Mouse (Mus musculus) heart, embryonic 10.5 days (tissue): ENCODE results near the gene Lss. TPM values are rescaled to one million over a fixed set of nuclear protein-coding genes. Genes with fewer than 3 reads are reported as not detected.

Source experiments
- DNase-seq: peaks from one replicate; pipeline ENCODE4 v3.0.0-alpha.2; 2017; ENCODE audit warnings: low spot score
- H3K27ac ChIP-seq: fragments of 300-500 bp; sonication (generic); 2 replicates; pipeline ENCODE4 v1.5.1; 2016; ENCODE audit warnings: mild to moderate bottlenecking
- H3K27me3 ChIP-seq: fragments of 300-500 bp; sonication (generic); 2 replicates; pipeline ENCODE4 v1.6.1; 2016; ENCODE audit warnings: mild to moderate bottlenecking; ENCODE audit not compliant: poor library complexity, insufficient read depth, severe bottlenecking
- H3K36me3 ChIP-seq: fragments of 300-500 bp; sonication (generic); 2 replicates; pipeline ENCODE4 v1.6.1; 2016; ENCODE audit warnings: mild to moderate bottlenecking, moderate library complexity
- H3K4me1 ChIP-seq: fragments of 300-500 bp; sonication (generic); 2 replicates; pipeline ENCODE4 v1.6.1; 2016; ENCODE audit warnings: mild to moderate bottlenecking
- H3K4me3 ChIP-seq: fragments of 300-500 bp; sonication (generic); 2 replicates; pipeline ENCODE4 v1.5.1; 2016; ENCODE audit warnings: mild to moderate bottlenecking, moderate library complexity
- H3K9me3 ChIP-seq: fragments of 300-500 bp; sonication (generic); 2 replicates; pipeline ENCODE4 v1.6.1; 2016; ENCODE audit warnings: mild to moderate bottlenecking, moderate library complexity
- WGBS: fragments of 180-500 bp; shearing (Covaris S2); methylation state at CpG from one replicate; pipeline ENCODE4 v1.1.7; 2016; 5-methylcytosine and 5-hydroxymethylcytosine counted together
- polyA plus RNA-seq: library from polyadenylated mRNA; unstranded; fragments of >200 nt; fragmentation: Nextera tagmentation; extraction: Ambion mirVana; gene quantifications from 2 replicates; pipeline ENCODE4 v1.2.1, GENCODE M21; 2016

Lss gene
- polyA plus RNA-seq, 1 experiment from 2014 or later: 34.7 TPM

DNA sequence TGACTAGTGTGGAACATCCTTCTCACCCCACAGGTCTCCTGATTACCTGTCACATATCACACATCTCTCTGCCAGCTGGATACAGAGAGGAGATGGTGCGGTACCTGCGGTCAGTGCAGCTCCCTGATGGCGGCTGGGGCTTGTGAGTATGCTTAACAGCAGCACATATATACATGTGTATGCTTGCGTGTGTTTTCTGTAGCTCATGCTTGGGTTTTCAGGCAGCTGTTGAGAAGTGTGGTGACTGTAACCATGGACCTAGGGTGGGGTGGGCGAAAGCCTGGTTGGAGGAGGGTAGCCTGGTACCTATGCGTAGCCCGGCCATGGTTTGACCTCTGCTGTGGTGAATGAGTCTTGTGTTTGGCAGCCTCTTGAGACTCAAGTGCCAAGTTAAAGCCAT lies 4.1 kb downstream of the Lss start:
- Histone ChIP-seq H3K36me3 (peaks cover 71% of the 10 kb centered on the region), H3K4me3 (no peak overlapping the region), H3K27me3 (no peaks in the 10 kb centered on the region), H3K27ac (no peak overlapping the region), H3K4me1 (peaks cover 18% of the 10 kb centered on the region), H3K9me3 (no peaks in the 10 kb centered on the region)
- no peak for DNase-seq
- 95% methylated on average over 7 of the region's 7 CpGs for WGBS

DNA sequence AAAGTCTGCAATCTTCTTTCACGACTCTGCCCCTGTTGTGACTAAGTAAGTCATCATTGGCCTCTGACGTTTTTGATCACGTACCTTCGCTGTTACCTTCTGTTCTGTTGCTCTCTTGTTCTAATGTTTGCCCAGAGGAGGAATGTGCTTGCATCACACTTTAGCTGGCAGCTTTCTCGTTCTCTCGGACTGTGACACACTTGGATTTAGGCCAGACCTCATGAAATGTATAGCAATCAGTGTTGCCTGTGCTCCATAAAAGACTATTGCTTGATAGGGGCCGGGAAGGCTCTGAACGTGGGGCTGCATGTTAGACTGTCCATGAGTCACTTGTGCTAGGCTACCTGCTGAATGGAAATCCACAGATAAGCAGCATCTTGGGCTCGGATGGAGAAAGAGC lies 6.2 kb downstream of the Lss start:
- 81% methylated on average over 9 of the region's 9 CpGs for WGBS
- Histone ChIP-seq H3K9me3 (no peaks in the 10 kb centered on the region), H3K4me3 (no peak overlapping the region), H3K27me3 (no peaks in the 10 kb centered on the region), H3K36me3 (peaks cover 92% of the 10 kb centered on the region), H3K27ac (no peak overlapping the region), H3K4me1 (no peaks in the 10 kb centered on the region)
- no peak for DNase-seq

DNA sequence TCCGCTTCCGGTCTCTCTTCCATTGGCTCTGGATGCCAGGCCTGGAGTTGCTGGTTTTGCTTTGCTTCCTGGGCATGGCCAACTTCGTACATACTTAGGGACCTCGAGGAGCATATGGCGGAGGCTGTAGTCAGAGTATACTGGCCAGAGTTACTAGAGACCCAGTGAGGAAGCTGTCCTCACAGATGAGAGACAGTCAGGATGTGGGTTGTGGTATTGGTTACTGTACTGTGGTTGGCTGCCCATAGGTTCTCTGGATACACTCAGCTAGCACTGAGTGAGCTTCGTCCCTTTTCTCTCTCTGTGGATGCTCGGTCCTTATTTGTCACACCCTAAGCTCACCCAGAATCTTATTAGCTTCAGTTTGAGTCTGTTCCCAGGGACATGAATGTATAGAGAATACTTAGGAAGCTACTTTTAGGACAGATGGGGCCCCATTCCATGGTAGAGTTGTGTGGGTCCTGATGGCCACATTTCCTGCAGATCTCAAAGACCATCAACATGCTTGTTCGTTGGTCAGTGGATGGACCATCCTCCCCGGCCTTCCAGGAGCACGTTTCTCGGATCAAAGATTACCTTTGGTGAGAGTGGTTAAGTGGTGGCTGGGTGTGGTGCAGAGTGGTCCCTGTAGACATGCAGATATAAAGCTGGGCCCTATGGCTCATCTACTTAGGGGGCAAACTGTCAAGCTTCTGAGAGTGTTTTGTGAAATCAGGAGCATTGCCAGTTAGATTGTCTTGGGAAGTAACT lies 10.1 kb downstream of the Lss start:
- H3K36me3 ChIP-seq: peaks cover 99% of the 10 kb centered on the region
- H3K27me3 ChIP-seq: no peaks in the 10 kb centered on the region
- H3K27ac ChIP-seq: no peak overlapping the region
- 93% methylated on average over 11 of the region's 11 CpGs for whole genome bisulfite sequencing
- no peaks in the 10 kb centered on the region for H3K9me3 ChIP-seq
- no peak overlapping the region for H3K4me3 ChIP-seq
- no peak for DNase-seq
- no peaks in the 10 kb centered on the region for H3K4me1 ChIP-seq

DNA sequence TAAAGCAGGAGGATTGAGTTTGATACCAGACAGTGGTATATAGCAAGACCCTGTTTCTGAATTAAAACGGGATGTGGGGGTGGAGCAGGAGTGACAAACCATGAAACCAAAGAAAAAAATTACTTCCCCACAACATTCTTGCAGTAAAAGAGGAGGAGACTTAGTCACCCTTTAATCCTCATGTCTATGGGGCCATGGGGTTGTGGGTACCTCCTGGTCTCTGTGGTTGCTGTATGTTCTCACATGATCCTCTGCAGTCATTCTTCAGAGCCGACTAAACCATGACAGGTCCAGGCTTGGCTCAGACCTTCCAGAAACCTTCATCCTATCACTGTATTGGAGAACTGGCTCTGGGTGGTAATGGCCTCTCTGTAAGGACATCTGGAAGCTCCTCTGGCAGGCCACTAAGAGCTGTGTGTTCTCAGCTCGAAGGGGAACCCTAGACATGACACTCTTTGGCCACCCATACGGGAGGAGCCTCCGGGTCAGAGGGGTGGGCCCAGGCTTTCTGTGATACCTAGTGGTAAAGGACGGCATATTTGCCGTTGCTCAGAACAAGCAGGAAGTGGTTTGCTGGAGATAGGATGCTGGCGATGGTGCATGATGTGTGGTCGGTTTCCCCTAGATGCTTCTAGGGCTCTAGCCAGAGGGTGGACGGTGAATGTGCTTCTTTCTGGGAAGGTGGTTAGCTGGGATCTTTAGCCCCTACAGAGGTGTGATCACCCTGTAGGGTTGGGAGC lies 11.4 kb downstream of the Lss start:
- Histone ChIP-seq H3K4me1 (no peaks in the 10 kb centered on the region), H3K27ac (no peak overlapping the region), H3K4me3 (no peak overlapping the region), H3K27me3 (no peaks in the 10 kb centered on the region), H3K36me3 (peaks cover 99% of the 10 kb centered on the region), H3K9me3 (no peaks in the 10 kb centered on the region)
- WGBS: 82% methylated on average over 10 of the region's 10 CpGs
- no peak for DNase-seq

DNA sequence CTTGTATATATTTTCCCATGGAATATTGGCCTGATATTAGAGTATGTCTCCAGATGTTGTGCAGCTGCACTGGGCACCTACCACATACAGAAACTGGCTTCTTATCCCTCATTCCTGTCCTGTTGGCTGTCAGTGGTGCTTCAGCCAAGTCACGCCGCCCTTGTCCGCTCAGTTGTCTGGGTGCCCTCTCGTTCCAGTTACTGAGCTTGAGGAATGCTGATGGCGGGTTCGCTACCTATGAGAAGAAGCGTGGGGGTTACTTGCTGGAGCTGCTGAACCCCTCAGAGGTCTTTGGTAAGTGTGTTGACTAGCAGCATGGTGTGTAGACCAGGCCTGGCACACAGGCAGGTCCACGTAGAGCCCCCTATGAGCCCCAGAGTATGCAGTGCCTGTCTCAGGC lies 15.2 kb downstream of the Lss start:
- WGBS: 89% methylated on average over 8 of the region's 8 CpGs
- Histone ChIP-seq H3K27me3 (no peaks in the 10 kb centered on the region), H3K36me3 (peaks cover 100% of the 10 kb centered on the region), H3K9me3 (no peaks in the 10 kb centered on the region), H3K27ac (no peak overlapping the region), H3K4me1 (no peaks in the 10 kb centered on the region), H3K4me3 (no peak overlapping the region)
- DNase-seq: no peak

DNA sequence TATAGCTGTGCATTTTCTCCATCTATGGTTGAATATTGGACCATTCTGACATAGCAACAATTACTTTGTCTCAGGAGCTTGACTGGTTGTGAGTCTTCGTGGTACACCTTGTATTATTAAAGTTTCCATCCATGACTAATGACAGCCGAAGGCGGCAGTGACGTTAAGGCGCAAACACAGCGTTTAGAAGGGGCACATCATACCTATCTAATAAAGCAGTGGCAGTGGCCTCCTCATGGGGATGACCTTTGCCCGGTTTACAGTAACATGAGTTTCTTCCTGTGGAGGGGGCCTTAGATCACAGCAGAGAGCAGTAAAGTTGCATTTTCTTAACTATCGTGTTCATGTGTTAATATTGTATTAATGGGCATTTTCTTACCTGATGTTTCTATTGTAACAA lies 16.8 kb downstream of the Lss start:
- Histone ChIP-seq H3K27ac (no peak overlapping the region), H3K4me3 (no peak overlapping the region), H3K4me1 (no peaks in the 10 kb centered on the region), H3K27me3 (no peaks in the 10 kb centered on the region), H3K36me3 (peaks cover 100% of the 10 kb centered on the region), H3K9me3 (no peaks in the 10 kb centered on the region)
- no peak for DNase-seq
- 91% methylated on average over 8 of the region's 8 CpGs for WGBS

DNA sequence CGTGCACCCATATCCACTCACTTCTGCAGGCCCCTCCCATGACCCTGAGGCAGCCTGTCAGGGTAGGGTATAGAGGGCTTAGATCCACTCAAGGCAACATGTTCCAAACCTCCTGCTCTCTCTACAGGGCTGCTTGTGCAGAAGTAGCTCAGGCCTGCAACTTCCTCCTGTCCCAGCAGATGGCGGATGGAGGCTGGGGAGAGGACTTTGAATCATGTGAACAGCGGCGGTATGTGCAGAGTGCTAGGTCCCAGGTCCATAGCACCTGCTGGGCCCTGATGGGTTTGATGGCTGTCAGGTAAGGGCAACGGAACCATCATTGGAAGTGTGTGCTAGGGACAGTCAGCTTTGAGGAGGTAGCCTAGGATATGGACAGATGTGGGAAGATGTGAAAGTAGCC lies 19.1 kb downstream of the Lss start:
- WGBS: 72% methylated on average over 5 of the region's 5 CpGs
- no peak overlapping the region for H3K27ac ChIP-seq
- H3K4me3 ChIP-seq: no peak overlapping the region
- peaks cover 94% of the 10 kb centered on the region for H3K36me3 ChIP-seq
- no peak for DNase-seq
- no peaks in the 10 kb centered on the region for H3K4me1 ChIP-seq
- H3K9me3 ChIP-seq: no peaks in the 10 kb centered on the region
- no peaks in the 10 kb centered on the region for H3K27me3 ChIP-seq

DNA sequence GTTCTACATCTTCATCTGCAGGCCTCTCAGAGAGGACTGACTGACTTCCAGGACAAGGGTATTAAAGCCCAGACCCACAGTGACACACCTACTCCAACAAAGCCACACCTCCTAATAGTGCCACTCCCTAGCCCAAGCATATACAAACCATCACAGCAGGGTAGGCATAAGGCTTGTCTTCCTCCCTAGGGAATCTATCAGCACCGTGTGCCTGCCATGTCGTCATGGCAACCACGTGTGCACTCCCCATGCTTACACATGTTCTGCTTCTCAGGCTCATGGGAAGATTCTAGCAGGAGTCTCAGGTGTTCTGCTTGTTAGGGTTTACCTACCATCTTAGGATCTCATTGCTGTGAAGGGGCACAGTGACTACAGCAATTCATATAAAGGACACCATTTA lies 20.2 kb downstream of the Lss start:
- Histone ChIP-seq H3K27ac (no peak overlapping the region), H3K4me3 (no peak overlapping the region), H3K4me1 (no peaks in the 10 kb centered on the region), H3K9me3 (no peaks in the 10 kb centered on the region), H3K36me3 (peaks cover 83% of the 10 kb centered on the region), H3K27me3 (no peaks in the 10 kb centered on the region)
- 86% methylated on average over 3 of the region's 3 CpGs for WGBS
- no peak for DNase-seq

DNA sequence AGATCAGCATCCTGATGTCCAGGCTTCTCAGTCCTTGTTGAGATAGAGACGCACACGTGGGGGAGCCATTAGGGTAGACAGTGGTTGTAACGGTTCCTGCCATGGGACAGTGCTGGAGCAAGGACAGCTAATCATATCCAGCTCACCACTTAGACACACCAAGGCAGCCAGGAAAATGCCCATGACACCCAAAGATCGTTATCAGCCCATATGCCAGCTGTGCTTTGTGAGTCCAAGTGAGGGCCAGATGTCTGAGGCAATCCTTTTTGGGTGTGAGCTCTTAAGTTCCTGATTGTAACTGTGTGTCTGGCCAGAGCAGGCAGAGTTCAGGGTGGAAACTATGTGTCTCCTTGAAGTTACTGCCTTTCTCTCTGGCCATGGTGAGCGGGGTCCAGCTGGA lies 22.7 kb downstream of the Lss start:
- H3K4me1 ChIP-seq: no peaks in the 10 kb centered on the region
- no peaks in the 10 kb centered on the region for H3K27me3 ChIP-seq
- WGBS: 86% methylated on average over 5 of the region's 5 CpGs
- H3K27ac ChIP-seq: no peak overlapping the region
- H3K36me3 ChIP-seq: peaks cover 58% of the 10 kb centered on the region
- no peak overlapping the region for H3K4me3 ChIP-seq
- H3K9me3 ChIP-seq: no peaks in the 10 kb centered on the region
- no peak for DNase-seq

DNA sequence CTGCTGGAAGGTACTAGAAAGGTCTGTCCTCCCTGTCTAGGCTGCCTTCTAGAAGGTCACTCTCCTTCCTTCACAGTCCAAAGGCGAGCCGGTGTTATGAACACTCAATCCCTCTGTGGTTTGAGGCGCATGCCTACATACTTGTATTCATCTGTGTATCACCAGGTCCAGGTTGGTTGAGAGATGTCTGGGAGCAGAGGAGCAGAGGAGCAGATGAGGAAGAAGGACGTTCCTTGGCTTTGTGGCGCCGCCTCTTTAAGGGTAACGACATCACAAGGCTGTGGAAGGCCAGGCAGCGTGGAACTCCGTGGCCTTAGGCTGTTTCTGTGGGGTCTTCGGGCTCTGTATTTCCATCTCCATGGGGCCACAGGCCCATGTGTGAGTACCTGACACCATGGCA lies 30.6 kb downstream of the Lss start, which contains the start of gene Spatc1l:
Gene Spatc1l (plus strand): TSS at position 301 of the 400 bp plus-strand sequence.
- Histone ChIP-seq H3K4me3 (no peak within 1 kb of the TSS), H3K36me3 (no peaks in the 10 kb centered on the region), H3K9me3 (no peaks in the 10 kb centered on the region), H3K27ac (no peak within 1 kb of the TSS), H3K27me3 (no peaks in the 10 kb centered on the region), H3K4me1 (no peaks in the 10 kb centered on the region)
- DNase-seq: no peak
- 86% methylated on average over 10 of the region's 10 CpGs for WGBS

DNA sequence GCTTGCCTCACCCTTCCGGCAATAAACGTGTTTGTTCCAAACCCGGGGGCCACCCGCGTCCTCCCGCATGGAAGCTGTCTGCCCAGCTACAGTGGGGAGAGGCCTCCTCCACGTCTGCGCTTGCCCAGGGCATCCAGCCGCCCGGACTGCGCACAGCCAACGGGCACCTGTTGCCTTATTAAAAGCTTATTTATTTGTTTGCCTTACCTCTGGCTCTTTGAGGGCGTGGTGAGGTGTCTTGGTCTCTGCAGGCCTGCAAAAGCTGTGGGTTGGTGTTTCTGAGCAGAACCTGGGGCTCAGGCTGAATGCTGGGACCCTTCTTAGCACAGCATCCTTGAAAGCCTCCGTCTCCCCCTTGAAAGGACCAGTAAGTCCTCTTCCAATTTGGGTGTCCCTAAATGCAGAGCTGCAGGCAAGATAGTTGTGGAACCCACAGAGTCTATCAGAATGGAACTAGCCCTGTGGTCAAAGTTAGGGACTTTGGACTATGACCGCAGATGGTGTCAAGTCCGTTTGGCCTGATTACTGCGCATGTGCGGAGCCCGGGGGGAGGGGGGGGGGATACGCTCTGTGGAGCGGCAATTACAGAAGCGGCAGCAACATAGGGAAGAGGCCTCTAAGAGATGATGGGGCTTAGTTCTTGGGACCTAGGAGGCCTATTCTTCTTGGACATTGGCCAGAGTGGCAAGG lies 38.8 kb downstream of the Lss start:
- 0 out of 2 replicates have a peak, but pooled peaks cover 3% of the 10 kb centered on the region for H3K36me3 ChIP-seq
- 89% methylated on average over 22 of the region's 22 CpGs for WGBS
- no peak for DNase-seq
- no peaks in the 10 kb centered on the region for H3K9me3 ChIP-seq
- H3K4me1 ChIP-seq: 0 out of 2 replicates have a peak, but pooled peaks cover 8% of the 10 kb centered on the region
- no peak overlapping the region for H3K27ac ChIP-seq
- no peak overlapping the region for H3K4me3 ChIP-seq
- H3K27me3 ChIP-seq: no peaks in the 10 kb centered on the region

DNA sequence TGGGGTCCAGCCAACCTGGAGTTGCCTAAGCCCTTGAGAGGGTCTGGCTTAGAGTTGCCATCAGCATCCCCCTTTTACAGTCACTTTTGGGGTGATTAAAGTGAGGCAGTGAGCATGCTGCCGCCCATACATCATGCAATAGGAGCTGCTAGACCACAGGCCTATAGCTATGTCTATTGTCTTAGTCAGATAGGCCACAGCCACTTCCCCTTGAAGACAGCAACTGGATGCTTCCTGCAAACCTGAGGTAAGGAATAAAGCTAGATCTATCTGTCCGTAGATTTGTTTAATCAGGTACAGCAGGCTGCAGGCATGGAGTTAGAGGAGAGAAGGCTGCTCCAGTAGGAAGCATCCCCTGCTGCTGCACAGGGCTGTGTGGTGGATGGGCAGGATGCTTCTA lies 39.7 kb downstream of the Lss start:
- no peaks in the 10 kb centered on the region for H3K27me3 ChIP-seq
- no peak for DNase-seq
- WGBS: 72% methylated on average over 2 of the region's 2 CpGs
- 0 out of 2 replicates have a peak, but pooled peaks cover 3% of the 10 kb centered on the region for H3K36me3 ChIP-seq
- H3K9me3 ChIP-seq: no peaks in the 10 kb centered on the region
- H3K4me1 ChIP-seq: 0 out of 2 replicates have a peak, but pooled peaks cover 8% of the 10 kb centered on the region
- no peak overlapping the region for H3K27ac ChIP-seq
- no peak overlapping the region for H3K4me3 ChIP-seq

DNA sequence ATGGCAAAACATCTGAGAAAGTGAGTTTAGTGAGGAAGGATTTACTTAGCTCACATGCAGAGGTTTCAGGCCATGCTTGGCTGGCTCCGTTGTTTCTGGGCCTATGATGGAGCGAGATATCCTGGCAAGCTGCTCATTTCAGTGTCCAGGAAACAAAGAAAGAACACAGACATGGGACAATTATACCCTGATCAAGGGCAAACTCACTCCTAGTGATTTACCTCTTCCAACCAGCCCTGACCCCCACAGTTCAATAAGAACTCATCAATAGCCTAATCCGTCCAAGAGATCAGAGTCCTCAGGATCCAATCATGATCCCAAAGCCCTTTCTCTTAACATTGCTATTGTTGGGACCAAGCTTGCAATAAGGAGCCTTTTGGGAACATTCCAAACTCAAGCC lies 40.8 kb downstream of the Lss start:
- no peak overlapping the region for H3K27ac ChIP-seq
- H3K4me1 ChIP-seq: peaks cover 18% of the 10 kb centered on the region
- no peak for DNase-seq
- WGBS: 83% methylated on average over 3 of the region's 3 CpGs
- no peak overlapping the region for H3K4me3 ChIP-seq
- H3K36me3 ChIP-seq: 0 out of 2 replicates have a peak, but pooled peaks cover 3% of the 10 kb centered on the region
- no peaks in the 10 kb centered on the region for H3K9me3 ChIP-seq
- no peaks in the 10 kb centered on the region for H3K27me3 ChIP-seq
